Mouse (Mus musculus): ENCODE results near the gene 1700037H04Rik. TPM values are rescaled to one million over a fixed set of nuclear protein-coding genes. Genes with fewer than 3 reads are reported as not detected.

1700037H04Rik gene
- total RNA-seq, 2 experiments from 2014 or later = 7.2 to 9.3 TPM

DNA sequence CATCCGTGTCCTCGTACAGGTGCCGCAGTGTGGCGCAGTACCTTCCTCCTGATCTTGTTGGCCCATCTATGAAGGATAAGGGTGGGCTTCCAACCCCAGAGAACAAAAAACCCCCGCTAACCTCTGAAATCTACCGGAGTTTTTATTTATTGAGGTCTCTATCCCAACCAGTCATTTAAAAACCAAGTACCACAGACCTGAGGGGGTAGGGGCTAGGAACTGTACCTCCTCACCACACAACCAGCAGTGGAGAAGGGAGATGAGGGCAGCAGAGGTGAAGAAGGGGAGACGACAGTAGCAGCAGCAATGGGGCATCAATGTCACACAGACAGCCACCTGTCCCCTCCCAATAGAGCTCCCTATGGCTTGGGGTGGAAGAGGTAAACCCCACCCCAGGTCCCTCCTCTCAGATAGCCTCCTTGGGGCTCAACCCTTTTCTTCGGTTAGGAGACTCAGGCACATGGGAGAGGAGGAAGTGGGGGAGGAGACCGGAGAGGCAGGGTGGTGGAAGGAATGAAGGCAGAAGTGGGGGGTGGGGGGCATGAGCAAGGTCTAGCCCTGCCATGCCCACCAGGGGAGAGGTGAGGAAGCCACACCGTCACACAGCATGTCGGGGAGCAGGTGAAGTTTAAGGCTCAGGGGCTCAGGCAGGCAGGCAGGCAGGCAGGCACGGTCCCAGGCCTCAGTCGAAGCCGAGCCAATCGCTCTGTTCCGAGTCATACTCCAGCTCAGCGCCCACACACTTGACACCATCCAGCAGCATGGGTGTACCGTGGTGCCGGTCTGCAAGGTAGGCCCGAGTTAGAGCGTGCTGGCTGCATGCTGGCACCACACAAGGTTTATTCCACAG, 13.5 kb downstream of the 1700037H04Rik start:
- no peak for DNase-seq

DNA sequence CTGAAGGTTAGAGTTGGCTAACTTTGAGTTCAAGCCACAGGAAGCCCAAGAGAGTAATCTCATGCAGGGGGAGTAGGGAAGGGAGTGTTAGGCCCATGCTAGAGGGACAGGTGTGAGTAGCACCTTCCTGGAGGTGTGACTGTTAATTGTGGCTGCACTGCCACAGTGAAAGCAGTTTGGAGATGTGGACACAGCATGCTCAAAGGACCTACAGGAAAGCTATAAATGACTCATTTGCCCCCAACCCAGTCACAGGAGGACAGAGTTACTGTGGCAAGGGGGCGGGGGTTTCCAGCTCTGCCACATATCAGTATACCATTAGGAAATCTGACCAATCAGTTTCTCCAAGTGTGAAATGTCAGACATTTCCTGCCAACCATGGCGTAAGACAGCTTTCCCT, 14.3 kb downstream of the 1700037H04Rik start:
- DNase-seq = no peak

DNA sequence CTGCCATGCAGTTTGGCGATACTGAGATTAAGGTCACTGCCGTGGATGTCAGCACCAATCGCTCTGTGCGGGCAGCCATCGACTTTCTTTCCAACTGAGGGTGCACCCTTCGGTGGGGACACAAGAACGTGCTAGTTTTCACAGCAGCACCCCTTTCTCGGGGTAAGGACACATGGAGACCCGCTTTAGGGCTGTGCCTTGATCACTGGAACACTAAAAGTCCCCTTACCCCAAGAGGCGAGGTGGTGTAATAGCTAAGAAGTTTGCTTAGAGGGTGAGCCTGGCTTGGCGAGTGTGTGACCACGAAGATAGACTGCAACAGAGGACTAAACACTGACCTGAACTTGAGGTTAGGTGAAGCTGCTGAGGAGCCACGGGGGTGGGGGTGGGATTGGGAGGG, 14.8 kb downstream of the 1700037H04Rik start:
- DNase-seq = no peak

DNA sequence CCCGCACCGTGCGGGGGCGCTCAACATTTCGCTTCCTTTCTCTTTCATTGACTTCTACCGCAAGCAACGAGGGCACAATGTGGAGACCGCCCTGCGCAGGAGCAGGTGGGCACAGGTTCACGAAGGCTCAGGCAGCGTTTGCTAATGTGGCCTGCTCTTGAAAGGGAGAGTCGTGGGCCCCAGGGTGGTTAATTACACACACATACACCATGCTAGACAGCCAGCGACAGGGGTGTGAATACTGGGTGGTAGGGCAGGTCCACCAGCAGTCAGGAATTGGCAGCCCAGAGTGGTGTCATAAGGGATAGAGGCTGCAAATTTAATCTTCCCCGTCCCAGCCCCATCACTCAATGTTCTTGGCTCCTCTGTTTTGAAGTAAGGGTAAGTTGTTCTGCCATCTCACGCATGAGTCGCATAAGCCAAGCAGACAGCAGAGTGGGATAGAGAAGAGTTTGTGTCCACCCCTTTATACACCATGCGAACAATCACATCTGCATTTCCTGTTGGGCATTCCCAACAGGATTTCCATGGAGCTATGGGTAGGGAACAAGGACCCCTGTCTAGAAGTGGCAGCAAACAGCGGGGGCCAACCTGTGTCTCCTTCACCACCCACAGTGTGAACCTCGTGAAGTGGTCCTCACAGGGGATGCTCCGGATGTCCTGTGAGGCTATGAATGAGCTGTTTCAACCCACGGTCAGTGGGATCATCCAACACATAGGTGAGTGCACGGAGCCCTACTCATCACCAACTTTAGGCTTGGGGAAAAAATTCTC, 16.7 kb downstream of the 1700037H04Rik start:
- DNase-seq = no peak

DNA sequence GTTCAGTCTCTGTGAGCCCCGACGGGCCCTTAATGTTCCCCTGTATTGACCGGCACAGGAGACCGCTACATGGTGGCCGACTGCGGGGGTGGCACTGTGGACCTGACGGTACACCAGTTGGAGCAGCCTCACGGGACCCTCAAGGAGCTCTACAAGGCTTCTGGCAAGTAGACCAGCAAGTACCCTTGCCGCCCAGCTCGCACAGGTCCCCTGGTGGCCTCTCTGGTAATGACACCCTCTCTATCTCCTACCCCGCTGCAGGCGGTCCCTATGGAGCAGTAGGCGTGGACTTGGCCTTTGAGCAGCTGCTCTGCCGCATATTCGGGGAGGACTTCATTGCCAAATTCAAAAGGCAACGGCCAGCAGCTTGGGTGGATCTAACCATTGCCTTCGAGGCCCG, 17.3 kb downstream of the 1700037H04Rik start:
- peak; percentile 86 for DNase-seq

DNA sequence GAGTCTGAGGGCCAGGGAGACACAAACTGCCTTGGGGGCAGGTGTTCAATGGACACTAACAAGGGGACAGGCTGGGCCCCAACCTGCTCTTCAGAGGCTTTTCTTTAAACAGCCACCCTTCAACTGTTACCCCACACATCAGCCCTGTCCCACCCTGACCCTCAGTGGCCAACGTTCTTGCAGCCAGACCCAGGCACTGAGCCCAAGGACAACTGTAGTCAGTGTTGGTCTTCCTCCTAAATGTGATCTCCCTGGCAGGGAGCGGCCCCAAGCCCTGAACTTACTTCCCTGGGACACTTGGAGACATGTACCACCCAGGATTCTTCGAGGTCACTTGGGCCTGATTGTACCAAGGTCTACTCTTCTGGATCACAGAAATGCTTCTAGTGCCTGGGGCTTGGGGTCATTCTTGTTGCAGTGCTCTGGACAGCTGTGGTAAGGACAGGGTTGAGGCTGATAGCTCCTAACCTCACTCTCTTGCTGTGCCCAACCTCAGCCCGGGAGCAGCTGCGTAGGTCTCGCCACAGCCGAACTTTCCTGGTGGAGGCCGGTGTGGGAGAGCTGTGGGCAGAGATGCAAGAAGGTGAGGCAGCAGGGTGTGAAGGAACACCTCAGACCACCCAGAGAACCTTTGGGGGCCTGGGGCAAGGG, 18.4 kb downstream of the 1700037H04Rik start:
- no peak for DNase-seq

DNA sequence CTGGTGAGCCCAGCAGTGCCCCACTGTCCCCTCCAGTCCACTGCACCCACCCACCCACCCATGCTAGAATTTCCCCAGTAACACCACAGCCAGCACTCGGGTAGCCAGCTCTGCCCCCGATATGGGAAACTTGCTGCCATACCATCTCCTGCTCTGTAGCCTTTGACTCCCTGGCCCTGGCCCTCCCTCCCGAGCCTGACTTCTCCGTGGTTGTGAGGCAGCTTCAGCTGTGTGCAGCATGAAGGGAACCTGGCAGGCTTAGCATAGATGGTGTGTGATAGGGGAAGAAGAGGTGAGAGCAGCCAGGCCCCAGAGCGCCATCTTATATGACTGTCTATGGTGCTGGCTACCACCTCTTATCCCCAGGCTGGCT, 19.4 kb downstream of the 1700037H04Rik start:
- no peak for DNase-seq

DNA sequence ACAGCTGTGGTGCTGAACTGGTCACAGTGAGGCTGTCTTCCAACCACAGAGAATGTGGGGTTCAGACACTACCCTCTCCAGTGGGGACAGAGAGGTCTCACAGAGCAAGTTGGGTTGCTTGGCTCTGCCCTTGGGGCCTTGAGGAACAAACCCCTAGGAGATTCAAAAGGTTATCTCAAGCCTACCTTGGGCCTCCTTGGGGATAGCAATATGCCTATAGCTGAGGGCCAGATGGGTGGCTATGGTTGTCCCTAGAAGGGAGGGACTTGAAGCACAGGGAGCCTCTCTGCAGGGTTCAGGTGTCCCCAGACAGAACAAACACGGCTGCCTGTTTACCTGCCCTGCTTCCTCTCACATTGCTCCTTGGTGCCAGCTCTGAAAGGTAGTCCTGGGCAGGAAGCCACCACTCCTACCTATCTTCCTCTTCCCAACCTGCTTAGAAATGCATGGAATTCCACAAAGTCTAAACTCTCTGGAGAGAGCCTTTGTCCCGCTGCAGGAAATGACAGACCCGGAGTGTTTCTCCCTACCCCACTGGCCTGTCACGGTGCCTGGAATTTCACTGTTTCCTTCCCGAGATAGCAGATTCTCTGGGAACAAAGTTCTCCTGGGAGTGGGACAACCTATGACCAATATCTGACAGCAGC, 19.9 kb downstream of the 1700037H04Rik start:
- DNase-seq = no peak

DNA sequence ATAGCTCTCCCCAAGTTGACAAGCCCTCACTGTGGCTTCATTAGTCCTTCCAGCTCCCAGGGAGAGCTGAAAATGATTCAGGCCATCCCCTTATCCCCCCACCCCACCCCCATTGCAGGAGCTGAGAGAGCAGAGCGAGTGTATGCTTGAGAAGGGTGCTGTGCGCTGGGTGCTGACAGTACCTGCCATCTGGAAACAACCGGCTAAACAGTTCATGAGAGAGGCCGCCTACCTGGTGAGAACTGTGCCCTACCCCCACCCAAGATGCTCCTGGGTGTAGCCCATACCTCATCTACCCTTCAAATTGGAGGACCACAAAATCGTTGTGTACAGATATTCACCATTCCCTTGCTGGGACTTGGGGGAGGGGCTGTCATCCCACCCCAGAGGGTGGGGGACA, 20.6 kb downstream of the 1700037H04Rik start:
- no peak for DNase-seq

DNA sequence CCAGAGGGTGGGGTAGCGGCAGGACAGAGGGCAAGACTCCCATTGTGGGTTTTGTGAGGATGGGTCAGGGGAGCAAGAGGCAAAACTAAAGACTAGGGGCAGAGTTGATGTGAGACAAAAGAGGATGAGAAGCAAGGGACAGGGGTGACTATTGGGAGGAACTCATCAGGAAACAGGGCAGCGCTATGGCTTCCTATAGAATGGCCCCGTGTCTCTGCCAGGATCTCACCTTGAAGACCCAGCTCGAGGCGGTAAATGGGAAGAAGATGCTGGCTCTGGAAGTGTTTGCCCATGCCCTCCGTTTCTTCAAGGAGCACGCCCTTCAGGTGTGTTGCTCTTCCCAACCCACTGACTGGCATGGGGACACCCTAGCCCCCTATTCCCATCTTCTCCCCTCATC, 21.1 kb downstream of the 1700037H04Rik start:
- DNase-seq = no peak

DNA sequence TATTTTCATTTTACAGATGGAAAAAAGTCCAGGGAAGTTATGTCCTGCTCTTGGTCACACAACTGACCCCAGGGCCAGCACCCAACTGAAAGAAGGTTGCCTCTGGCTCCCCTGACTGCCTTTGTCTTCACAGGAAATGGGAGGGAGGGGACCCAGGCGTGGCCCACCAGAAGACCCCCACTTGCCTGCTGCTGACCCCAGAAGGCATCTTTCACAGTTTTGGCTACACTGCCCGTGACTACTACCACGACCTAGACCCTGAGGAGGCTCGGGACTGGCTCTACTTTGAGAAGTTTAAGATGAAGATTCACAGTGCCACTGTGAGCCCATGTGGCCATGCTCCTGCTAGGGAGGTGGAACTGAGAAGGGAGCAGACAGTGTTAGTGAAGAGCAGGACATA, 21.6 kb downstream of the 1700037H04Rik start:
- DNase-seq = no peak

DNA sequence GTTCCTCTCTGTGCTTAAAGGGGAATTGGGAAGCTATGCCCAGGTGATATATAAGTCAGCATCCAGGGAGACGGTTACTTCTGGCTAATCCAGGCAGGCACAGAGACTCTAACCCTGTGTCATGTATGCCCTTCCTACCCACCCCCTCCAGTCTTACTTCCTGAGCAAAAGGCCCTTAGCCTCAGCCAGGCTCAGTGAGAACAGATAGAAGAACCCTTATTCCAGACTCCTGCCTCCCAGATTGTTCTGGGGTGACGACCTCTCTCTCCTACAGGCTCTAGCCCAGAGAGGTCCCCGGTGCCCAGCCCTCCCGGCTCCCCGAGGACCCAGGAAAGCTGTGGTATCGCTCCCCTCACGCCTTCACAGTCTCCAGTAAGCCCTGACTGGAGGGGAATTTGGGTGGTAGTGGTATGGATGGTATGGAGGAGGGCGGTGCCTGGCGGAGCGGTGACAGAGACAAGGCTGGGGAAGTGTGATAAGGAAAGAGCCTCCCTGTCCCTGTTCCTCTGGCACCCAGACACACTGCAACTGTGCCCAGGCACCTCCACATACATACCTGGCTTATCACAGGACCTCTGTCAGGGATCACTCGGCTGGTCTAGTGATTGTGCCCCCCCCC, 24.3 kb downstream of the 1700037H04Rik start:
- peak; percentile 3 for DNase-seq

DNA sequence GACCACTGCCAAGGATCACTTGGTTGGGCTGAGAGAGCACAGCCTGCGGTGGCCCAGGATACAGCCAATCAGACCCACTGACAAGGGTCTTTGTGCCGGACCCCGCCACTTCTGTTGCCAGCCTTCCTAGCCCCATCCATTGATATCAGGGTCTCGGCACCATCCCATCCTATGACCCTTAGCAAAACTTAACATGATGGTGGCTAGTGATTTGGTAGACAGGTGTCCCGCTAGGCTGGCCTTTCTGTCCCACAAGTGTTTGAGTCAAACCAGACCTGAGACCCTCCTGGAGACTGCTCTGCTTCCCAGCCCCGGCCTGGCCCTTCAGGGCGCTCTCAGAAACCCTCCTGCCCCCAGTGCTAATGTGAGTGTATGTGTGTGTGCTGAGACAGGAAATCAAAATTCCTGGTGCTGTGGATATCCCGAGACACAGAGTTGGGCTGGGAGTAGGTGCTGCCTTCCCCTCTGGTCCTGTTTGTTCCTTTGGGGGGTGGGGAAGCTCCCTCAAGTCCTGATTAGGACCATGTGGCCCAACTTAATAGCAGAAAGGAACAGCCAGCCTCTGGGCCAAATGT, 25.0 kb downstream of the 1700037H04Rik start:
- DNase-seq = peak; percentile 2

DNA sequence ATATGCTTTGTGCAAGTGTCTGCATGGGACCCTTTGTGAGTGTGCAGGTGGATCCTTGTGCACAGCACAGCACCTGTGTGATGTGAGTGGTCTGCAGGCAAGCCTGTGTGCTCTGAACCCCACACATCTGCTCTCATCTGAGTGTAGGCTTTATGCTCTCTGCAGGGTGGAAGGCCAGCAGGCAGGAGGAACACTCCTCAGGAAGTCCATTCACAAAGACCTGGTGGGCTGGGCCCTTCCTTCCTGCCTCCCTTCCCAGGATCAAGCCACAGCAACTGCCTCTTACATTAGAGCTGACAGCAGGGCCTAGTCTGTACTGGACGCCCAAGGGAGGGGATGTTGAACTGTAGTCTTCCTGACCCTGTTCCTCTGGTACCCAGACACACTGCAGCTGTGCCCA, 25.5 kb downstream of the 1700037H04Rik start:
- peak; percentile 5 for DNase-seq

DNA sequence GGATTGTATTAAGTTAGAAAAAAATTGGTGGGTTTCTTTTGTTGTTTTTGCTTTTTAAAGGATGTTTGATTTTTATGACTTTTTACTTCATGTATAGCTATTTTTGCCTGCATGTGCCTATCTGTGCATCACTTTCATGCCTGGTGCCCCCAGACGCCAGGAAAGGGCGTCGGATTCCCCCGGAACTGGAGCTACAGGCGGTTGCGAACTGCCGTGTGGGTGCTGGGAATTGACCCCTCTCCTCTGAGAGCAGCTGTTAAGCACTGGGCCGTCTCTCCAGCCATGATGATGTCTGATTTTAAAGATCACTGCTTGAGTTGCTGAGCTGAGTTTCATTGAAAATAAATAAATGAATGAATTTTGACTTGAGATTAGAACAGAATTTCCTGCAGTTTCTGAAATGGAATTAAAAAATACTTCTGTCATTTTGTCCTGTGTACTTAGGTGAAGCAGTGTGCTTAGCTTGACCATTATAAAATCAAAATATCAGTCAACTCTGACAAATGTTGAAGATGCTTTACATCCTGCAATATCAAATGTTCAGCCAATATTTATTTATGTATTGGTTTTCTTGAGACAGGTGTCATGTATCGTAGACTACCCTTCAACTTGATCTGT, 26.8 kb downstream of the 1700037H04Rik start, which contains the start of gene Gm11037:
Gene Gm11037, plus strand, starts transcription at position 568 of the 618 bp plus-strand sequence.
- DNase-seq = peak; percentile 1

DNA sequence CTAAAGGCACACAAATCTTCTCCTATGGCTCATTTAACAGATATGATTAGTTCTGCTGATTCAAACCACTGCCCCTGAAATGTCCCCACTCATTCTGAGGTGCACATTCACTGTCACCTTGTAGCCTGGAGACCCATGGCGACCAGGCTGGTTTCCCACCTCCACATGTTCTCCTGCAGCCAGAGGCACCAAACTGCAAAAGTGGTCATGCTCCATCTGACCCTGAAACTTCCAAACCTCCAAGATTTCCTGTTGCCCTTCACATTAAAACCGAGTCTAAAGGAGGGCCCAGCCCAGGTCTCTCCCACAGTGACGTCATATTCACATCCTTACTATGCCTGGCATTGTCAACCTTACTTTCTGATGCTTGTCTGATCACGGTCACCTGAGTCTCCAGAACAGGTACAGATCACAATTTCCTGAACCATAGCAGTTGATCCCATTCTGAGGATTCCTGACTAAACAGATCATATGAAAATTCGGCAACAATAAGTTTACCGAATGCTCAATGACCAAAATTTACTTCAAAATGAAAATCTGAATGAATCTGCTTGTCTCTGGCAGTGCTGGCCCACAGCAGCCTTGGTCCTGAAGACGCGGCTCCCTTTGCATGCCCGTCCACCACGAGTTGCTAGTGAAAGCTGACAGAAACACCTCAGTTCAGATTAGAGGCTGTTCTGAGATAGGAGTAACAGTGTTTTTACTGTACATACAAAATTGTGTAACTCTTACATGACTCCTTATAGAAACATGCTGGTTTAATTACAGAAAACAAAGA, 27.6 kb downstream of the 1700037H04Rik start:
- peak; percentile 0 for DNase-seq

DNA sequence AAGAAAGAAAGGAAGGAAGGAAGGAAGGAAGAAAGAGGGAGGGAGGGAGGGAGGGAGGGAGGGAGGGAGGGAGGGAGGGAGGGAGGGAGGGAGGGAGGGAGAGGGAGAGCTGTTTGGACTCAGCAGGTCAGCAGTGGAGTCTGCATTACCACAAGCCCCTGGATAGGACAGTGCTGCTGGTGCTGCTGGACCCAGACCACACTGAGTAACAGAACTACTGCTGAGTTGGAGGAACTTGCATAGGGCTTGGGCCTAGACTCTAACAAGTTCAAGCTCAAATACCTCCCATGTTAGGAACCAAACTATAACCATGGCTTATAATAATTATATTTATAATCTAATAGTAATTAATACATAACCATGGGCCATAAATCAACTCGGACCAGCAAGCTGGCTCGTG, 29.0 kb downstream of the 1700037H04Rik start:
- peak; percentile 1 for DNase-seq

DNA sequence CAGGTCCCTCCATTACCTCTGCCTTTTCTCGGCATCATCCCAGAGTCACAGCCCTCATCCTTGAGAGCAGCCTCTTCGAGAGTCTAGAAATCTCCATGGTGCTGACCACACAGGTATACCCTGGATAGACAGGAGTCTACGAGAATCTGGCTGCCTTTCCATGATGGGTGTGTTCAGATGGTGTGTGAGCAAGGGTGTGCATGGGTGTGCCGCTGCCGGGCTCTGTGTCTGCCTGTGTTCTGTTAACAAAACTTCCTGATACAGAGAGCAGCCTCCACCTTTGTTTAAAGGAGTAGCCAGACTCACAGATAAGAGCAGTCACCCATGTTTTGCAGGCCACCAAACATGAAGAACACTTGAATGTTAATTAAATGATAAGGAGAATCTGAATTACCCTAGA, 30.0 kb downstream of the 1700037H04Rik start:
- DNase-seq = peak; percentile 4

DNA sequence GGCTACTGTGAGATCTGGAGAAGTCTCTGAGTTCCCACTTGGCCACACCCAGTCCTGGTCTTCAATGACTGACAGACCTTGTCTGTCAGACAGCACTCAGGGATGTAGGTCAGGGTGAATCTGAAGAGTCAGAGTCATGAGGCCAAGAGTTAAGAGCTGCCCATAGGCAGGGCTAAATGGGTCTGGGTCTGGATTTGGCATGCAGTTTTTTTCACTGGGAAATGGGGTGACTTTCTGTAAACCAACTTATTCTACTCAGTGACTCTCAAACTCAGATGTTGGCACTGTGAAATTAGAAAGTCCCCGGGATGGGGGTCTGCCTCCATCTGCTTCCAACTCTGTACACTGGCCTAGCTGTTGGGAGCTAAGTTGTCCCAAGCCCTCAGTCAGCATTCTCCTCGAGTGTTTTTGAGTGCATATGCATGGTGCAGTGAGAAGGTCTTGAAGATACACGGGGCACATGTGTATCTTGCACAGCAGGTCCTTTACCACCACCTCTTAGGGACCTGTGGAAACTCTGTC, 31.2 kb downstream of the 1700037H04Rik start:
- DNase-seq = peak; percentile 1

DNA sequence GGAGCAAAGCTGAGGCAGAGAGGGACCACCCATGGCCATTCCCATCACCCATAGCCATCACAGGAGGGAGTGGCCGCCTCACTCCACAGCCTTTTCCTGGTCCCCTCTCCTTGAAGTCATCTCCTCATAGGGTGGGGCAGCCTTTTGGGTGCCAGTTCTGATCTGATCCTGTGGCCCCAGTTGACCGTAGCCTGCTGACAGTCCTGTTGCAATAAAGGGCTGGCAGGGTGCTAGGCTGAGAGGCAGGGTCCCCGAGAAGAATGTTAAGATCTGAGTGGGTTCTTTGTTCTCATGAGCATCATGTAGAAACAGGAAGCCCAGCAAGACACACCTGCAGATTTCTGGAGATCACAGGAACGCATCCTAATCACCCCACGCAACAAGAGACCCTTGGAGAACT, 31.7 kb downstream of the 1700037H04Rik start:
- DNase-seq = peak; percentile 11
